Mouse (Mus musculus) pancreas, adult 10 weeks (tissue): ENCODE results near the gene Elovl1. TPM values are rescaled to one million over a fixed set of nuclear protein-coding genes. Genes with fewer than 3 reads are reported as not detected.

Experiments
- polyA plus RNA-seq: library from polyadenylated mRNA; stranded (reverse); fragments of 350-450 nt; fragmentation: Illumina TruSeq; extraction: RNeasy Lipid Tissue Mini Kit (QIAGEN cat#74804); gene quantifications from one replicate; pipeline ENCODE4 v1.2.3, GENCODE M21; 2015; ENCODE audit warnings: low read depth, low replicate concordance; ENCODE audit not compliant: insufficient read depth

Gene Elovl1
- 25.4 TPM for polyA plus RNA-seq

DNA sequence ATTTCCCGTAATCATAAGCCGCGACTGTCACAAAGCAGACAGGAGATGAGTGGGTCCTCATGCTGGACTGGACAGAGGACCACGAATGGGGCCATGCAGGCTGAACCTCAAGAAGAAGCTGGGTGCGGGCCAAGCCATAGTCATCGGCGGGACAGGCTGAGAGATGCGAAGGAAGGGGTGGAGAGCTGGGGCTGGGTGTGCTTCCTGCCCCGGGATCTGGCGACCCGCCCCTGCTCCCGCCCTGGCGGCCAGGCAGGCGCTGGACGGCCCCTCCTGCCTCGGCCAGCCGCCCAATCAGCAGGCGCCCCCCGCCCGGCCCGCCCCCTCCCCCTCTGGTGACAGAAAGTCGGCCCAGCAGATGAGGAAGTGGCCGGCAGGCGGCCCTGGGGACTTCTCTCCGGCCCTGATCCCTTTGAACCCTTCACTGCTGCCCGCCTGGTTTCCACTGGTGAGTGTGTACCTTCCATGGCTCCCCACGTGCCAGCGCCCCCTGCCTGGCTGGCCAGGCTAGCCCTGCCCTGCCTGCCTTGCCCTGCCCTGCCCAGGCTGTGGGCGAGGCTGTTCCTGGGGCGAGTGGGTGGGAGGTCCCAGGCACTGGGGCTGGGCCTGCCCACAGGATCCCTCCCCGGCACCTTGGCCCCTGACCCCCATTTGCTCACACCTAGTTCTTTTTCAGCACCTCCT, at the start of gene Elovl1:
Gene Elovl1 (plus strand): TSS at position 326 of the 684 bp plus-strand sequence.

DNA sequence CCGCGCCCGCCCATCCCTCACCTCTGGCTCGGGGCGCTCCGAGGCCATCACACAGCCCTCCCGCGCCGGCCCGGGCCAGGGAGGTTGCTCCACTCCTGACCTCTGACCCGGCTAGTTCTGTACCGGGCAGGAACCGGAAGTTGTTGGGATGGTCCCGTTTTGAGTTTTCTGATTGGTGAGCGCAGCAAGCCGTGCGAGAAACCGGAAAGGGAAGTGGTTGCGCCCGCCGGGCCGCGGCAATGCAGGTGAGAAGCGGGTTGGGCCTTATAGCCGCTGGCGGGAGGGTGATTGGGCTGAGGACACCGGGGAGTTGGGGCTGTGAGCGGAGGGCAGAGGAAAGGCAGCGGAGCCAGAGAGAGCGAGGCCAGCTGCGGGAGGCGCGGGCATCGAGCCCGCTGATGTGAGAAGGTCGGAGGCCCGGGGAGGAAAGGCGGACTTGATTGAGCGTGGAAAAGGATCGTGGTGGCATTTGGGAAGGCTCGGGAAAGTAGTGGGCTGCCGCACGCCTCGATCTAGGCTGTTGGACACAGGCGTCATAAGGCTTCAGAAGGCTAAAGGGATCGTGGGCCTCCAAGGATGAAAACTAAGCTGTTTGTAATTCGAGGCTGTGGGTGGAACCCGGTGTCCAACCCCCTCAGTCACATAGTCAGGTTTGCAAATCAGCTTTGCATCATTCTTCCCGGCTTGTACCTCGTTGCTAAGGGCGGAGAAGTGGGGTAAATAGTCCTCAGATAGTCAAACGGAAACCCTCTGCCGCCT, 18.6 kb upstream of the Elovl1 start, which contains the start of the genes Szt2 and Med8:
Gene Szt2 (minus strand): TSS at position 132 of the 759 bp plus-strand sequence.
Gene Med8 (plus strand): TSS at position 196 of the 759 bp plus-strand sequence.

GRCm38 (mm10) chr4:118436820-118437603, 9.1 kb downstream of the Elovl1 start, which contains the start of gene Cdc20:
TSS of gene Cdc20 (minus strand) at chr4:118437352.

DNA sequence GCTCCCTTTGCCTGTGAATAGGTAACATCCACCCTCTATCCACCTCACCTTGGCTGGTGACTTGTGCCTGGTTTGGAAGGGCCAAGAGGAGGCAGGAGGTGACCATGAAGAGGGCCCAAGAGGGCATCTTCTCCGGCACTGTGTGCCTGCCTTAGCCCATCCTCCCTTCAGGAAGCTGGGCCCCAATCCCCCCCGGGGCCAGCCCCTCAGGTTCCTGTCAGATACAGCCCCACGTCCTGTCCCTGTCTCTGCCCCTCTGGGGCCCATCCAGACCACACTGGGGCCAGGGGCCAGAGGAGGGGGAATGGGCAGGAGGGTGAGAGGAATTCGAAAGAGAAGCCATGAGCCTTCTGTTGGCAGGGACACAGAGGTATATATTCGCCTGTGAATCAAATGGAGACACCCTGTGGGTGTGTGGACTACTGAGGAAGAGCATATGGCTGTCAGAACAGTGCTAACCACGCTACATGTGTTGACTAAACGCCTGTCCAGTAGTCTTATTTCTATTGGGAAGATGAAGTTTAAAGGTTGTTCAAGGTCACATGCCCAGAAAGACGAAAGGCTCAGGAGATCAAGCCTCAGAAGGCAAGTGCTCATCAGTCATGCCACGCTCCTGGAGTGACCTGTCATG, 29.6 kb downstream of the Elovl1 start, which contains the start of gene Mpl:
Gene Mpl (minus strand): TSS at position 169 of the 631 bp plus-strand sequence.

Other genes starting within 250 kb of the Elovl1 start
- gene Kdm4a, start 248.1 kb upstream of the Elovl1 start, polyA plus RNA-seq = 8.7 TPM
- gene Ptprf, start 136.7 kb upstream of the Elovl1 start, polyA plus RNA-seq = 18.9 TPM
- 9.0 TPM for gene Szt2, start 18.8 kb upstream of the Elovl1 start, polyA plus RNA-seq
- gene Med8, start 18.8 kb upstream of the Elovl1 start, polyA plus RNA-seq = 19.5 TPM
- gene Cdc20, start 9.3 kb downstream of the Elovl1 start, polyA plus RNA-seq = 0.46 TPM
- not detected for gene Mpl, start 29.4 kb downstream of the Elovl1 start, polyA plus RNA-seq
- gene Tie1, start 62.0 kb downstream of the Elovl1 start, polyA plus RNA-seq = 24.8 TPM
- 3.4 TPM for gene 2610528J11Rik, start 98.9 kb downstream of the Elovl1 start, polyA plus RNA-seq
- gene Tmem125, start 116.0 kb downstream of the Elovl1 start, polyA plus RNA-seq = 5.4 TPM
- not detected for gene Cfap57, start 192.7 kb downstream of the Elovl1 start, polyA plus RNA-seq
- 8.0 TPM for gene Ebna1bp2, start 192.7 kb downstream of the Elovl1 start, polyA plus RNA-seq
- gene Olfr62, start 230.9 kb downstream of the Elovl1 start, polyA plus RNA-seq = not detected